ENCODE assay signal across 21 mouse cellular contexts in genomic region chr6:35071261-35071660, GRCm38 (mm10).
"Had no signal": no experiment of that assay in that cellular context is flagged by ENCODE, and none has a peak within 500 bp of the region (broad histone marks: within the 10 kb centered on the region; RNA-seq: fewer than 3 reads in every experiment).

No protein-coding gene starts in this region.

- H3K9me3 ChIP-seq: kidney, embryonic 15.5 days; limb, embryonic 12.5 days; liver, embryonic 12.5 days; liver, embryonic 15.5 days; midbrain, embryonic 15.5 days; neural tube, embryonic 13.5 days; stomach, embryonic 15.5 days had no signal

- H3K4me1 ChIP-seq: kidney, embryonic 15.5 days; limb, embryonic 12.5 days; liver, embryonic 12.5 days; liver, embryonic 15.5 days; midbrain, embryonic 15.5 days; neural tube, embryonic 13.5 days; stomach, embryonic 15.5 days had no signal

- H3K9ac ChIP-seq: kidney, embryonic 15.5 days; limb, embryonic 12.5 days; liver, embryonic 12.5 days; liver, embryonic 15.5 days; midbrain, embryonic 15.5 days; neural tube, embryonic 13.5 days; stomach, embryonic 15.5 days had no signal

- H3K4me3 ChIP-seq: kidney, embryonic 15.5 days; left cerebral cortex, adult 2 months; limb, embryonic 12.5 days; liver, embryonic 12.5 days; liver, embryonic 15.5 days; midbrain, embryonic 15.5 days; myocyte; neural tube, embryonic 13.5 days; stomach, embryonic 15.5 days had no signal

- H3K27me3 ChIP-seq: kidney, embryonic 15.5 days; limb, embryonic 12.5 days; liver, embryonic 12.5 days; liver, embryonic 15.5 days; midbrain, embryonic 15.5 days; neural tube, embryonic 13.5 days; stomach, embryonic 15.5 days had no signal

- DNase-seq: kidney, adult 8-10 months; kidney, postnatal 10 days; kidney, postnatal 36 days; layer of hippocampus, postnatal 36 days; liver; lung, adult 2 months; retina, postnatal 1 day; right cerebral cortex, postnatal 25 days; spleen, adult 18-20 months; thymus, postnatal 36 days had no signal

- H3K27ac ChIP-seq: kidney, embryonic 15.5 days; left cerebral cortex, adult 2 months; limb, embryonic 12.5 days; liver, embryonic 12.5 days; liver, embryonic 15.5 days; macrophage; midbrain, embryonic 15.5 days; neural tube, embryonic 13.5 days; stomach, embryonic 15.5 days had no signal

- ATAC-seq: liver, embryonic 12.5 days; lung, postnatal 0 days; midbrain, embryonic 15.5 days had no signal

- H3K4me2 ChIP-seq: kidney, embryonic 15.5 days; limb, embryonic 12.5 days; liver, embryonic 12.5 days; liver, embryonic 15.5 days; midbrain, embryonic 15.5 days; neural tube, embryonic 13.5 days; stomach, embryonic 15.5 days had no signal
